Mouse (Mus musculus) cerebellum, adult 18-20 months (tissue): ENCODE results near the gene Gm10842.
A peak's percentile ranks its signal among the peaks of the same experiment; 100 is the strongest.
"Not testable (repeated sequence)": the region's sequence is repeated elsewhere in the genome, so short reads cannot be mapped to it uniquely, and the experiment has no call there.

ENCODE experiments used
- DNase-seq, 2 experiments: peaks; one replicate each; pipeline ENCODE4 v3.0.0; 2021

Gene Gm10842

GRCm38 (mm10) chr11:105146593-105146992 lies at the start of gene Gm10842:
Gm10842 (plus strand) TSS chr11:105146893.
- no peak for DNase-seq

GRCm38 (mm10) chr11:105112448-105112847 lies 34.2 kb upstream of the Gm10842 start:
- DNase-seq: not testable (repeated sequence)

GRCm38 (mm10) chr11:105117814-105118213 lies 28.9 kb upstream of the Gm10842 start:
- DNase-seq: no peak

GRCm38 (mm10) chr11:105120551-105121061 lies 26.1 kb upstream of the Gm10842 start:
- DNase-seq: no peak

GRCm38 (mm10) chr11:105121792-105122191 lies 24.9 kb upstream of the Gm10842 start:
- DNase-seq: not testable (repeated sequence)

- peak; percentile 8 to 16 for DNase-seq
Measured at GRCm38 (mm10) chr11:105123986-105124385, 22.7 kb upstream of the Gm10842 start.

GRCm38 (mm10) chr11:105125735-105126519 lies 20.8 kb upstream of the Gm10842 start, which contains the start of gene Mettl2:
Mettl2 (plus strand) TSS chr11:105126425.
- peak; percentile 86 to 88 for DNase-seq

- no peak for DNase-seq
Measured at GRCm38 (mm10) chr11:105126520-105127029, 20.1 kb upstream of the Gm10842 start.

GRCm38 (mm10) chr11:105135692-105136091 lies 11.0 kb upstream of the Gm10842 start:
- DNase-seq: no peak

- not testable (repeated sequence) for DNase-seq
Measured at GRCm38 (mm10) chr11:105137255-105137654, 9.4 kb upstream of the Gm10842 start.

GRCm38 (mm10) chr11:105140512-105140911 lies 6.2 kb upstream of the Gm10842 start:
- DNase-seq: not testable (repeated sequence)

- no peak for DNase-seq
Measured at GRCm38 (mm10) chr11:105141115-105141514, 5.6 kb upstream of the Gm10842 start.

GRCm38 (mm10) chr11:105143564-105143963 lies 3.1 kb upstream of the Gm10842 start:
- no peak for DNase-seq

GRCm38 (mm10) chr11:105144084-105144483 lies 2.6 kb upstream of the Gm10842 start:
- no peak for DNase-seq

- no peak for DNase-seq
Measured at GRCm38 (mm10) chr11:105144508-105145210, 2.0 kb upstream of the Gm10842 start.

GRCm38 (mm10) chr11:105145211-105145610 lies 1.5 kb upstream of the Gm10842 start:
- no peak for DNase-seq

- DNase-seq: no peak
Measured at GRCm38 (mm10) chr11:105149353-105149752, 2.7 kb downstream of the Gm10842 start.

- DNase-seq: no peak
Measured at GRCm38 (mm10) chr11:105149766-105150165, 3.1 kb downstream of the Gm10842 start.

- no peak for DNase-seq
Measured at GRCm38 (mm10) chr11:105150691-105151090, 4.0 kb downstream of the Gm10842 start.

GRCm38 (mm10) chr11:105151226-105152016 lies 4.7 kb downstream of the Gm10842 start:
- no peak for DNase-seq

- DNase-seq: no peak
Measured at GRCm38 (mm10) chr11:105152017-105152300, 5.3 kb downstream of the Gm10842 start.

GRCm38 (mm10) chr11:105152357-105152899 lies 5.7 kb downstream of the Gm10842 start:
- DNase-seq: no peak
